Mouse (Mus musculus) neural tube, embryonic 15.5 days (tissue): ENCODE measurements around the gene Vstm4. TPM values are rescaled to one million over a fixed set of nuclear protein-coding genes. Genes with fewer than 3 reads are reported as not detected.
A peak's percentile ranks its signal among the peaks of the same experiment; 100 is the strongest.

Experiments
- ATAC-seq: fragments of 200-750 bp; cut with Nextera tagmentation; 2 replicates; pipeline ENCODE4 v1.8.0; 2017; ENCODE audit warnings: mild to moderate bottlenecking, moderate TSS enrichment, moderate library complexity; ENCODE audit not compliant: low FRiP score
- H3K27ac ChIP-seq: fragments of 300-500 bp; sonication (generic); replicated peaks from 2 replicates; pipeline ENCODE4 v1.5.1; 2015; ENCODE audit warnings: mild to moderate bottlenecking, inconsistent platforms
- H3K27me3 ChIP-seq: fragments of 300-500 bp; sonication (generic); replicated peaks from 2 replicates; pipeline ENCODE4 v1.6.1; 2015; ENCODE audit warnings: inconsistent platforms
- H3K36me3 ChIP-seq: fragments of 300-500 bp; sonication (generic); 2 replicates; pipeline ENCODE4 v1.6.1; 2015; ENCODE audit warnings: inconsistent platforms
- H3K4me1 ChIP-seq: fragments of 300-500 bp; sonication (generic); 2 replicates; pipeline ENCODE4 v1.6.1; 2015; ENCODE audit warnings: inconsistent platforms
- H3K4me2 ChIP-seq: fragments of 300-500 bp; sonication (generic); 2 replicates; pipeline ENCODE4 v1.6.1; 2015; ENCODE audit warnings: inconsistent platforms, mild to moderate bottlenecking, moderate library complexity
- H3K4me3 ChIP-seq: fragments of 300-500 bp; sonication (generic); replicated peaks from 2 replicates; pipeline ENCODE4 v1.5.1; 2015; ENCODE audit warnings: mild to moderate bottlenecking, inconsistent platforms
- H3K9ac ChIP-seq: fragments of 300-500 bp; sonication (generic); replicated peaks from 2 replicates; pipeline ENCODE4 v1.6.1; 2015; ENCODE audit warnings: mild to moderate bottlenecking, inconsistent platforms
- H3K9me3 ChIP-seq: fragments of 300-500 bp; sonication (generic); replicated peaks from 2 replicates; pipeline ENCODE4 v1.6.1; 2016; ENCODE audit warnings: inconsistent platforms
- WGBS: fragments of 180-500 bp; shearing (Covaris S2); methylation state at CpG from one replicate; pipeline ENCODE4 v1.1.7; 2015; ENCODE audit warnings: mixed read lengths; 5-methylcytosine and 5-hydroxymethylcytosine counted together
- polyA plus RNA-seq: library from polyadenylated mRNA; unstranded; fragments of >200 nt; fragmentation: Nextera tagmentation; extraction: Ambion mirVana; gene quantifications from 2 replicates; pipeline ENCODE4 v1.2.1, GENCODE M21; 2015

Gene Vstm4
- polyA plus RNA-seq, 1 experiment from 2014 or later: 12.3 TPM

GRCm38 (mm10) chr14:32827165-32827564, 29.4 kb upstream of the Vstm4 start:
- no peaks in the 10 kb centered on the region for H3K36me3 ChIP-seq
- H3K4me3 ChIP-seq: no peak overlapping the region
- H3K4me2 ChIP-seq: no peak overlapping the region
- WGBS: 70% methylated on average over 4 of the region's 4 CpGs
- H3K9me3 ChIP-seq: no peaks in the 10 kb centered on the region
- no peak for ATAC-seq
- H3K4me1 ChIP-seq: peaks cover 23% of the 10 kb centered on the region
- no peaks in the 10 kb centered on the region; the same call in 1 of the 2 replicates for H3K27me3 ChIP-seq
- H3K9ac ChIP-seq: no peak overlapping the region
- H3K27ac ChIP-seq: no peak overlapping the region

GRCm38 (mm10) chr14:32827994-32828650, 28.4 kb upstream of the Vstm4 start:
- no peak for ATAC-seq
- Histone ChIP-seq H3K27ac (no peak overlapping the region), H3K4me1 (peaks cover 23% of the 10 kb centered on the region), H3K27me3 (no peaks in the 10 kb centered on the region; the same call in 1 of the 2 replicates), H3K4me2 (no peak overlapping the region), H3K4me3 (no peak overlapping the region), H3K9me3 (no peaks in the 10 kb centered on the region), H3K9ac (no peak overlapping the region), H3K36me3 (no peaks in the 10 kb centered on the region)
- 51% methylated on average over 6 of the region's 6 CpGs for WGBS

DNA sequence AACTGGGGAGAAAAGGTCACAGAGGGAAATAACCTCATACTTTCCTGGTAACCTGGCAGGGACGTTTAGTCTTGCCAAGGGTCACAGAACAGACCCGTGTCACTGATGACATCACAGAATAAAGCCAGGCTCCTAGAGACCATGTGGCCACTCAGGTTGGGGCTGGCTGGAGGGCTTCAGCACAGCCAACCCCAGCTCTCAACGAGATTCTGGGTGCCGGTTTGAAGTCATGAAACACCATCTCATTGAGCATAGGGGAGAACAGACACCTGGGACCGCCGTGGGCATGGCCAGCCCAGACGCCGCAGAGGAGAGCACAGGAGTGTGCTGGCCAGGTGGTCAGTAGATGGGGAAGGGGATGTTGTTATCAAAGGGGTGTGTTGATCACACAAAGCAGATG, 22.7 kb upstream of the Vstm4 start, which contains the start of gene Fam170b:
Fam170b (plus strand) TSS at position 116 of the 400 bp plus-strand sequence.
- H3K27ac ChIP-seq: no peak within 1 kb of the TSS
- no peaks in the 10 kb centered on the region for H3K4me1 ChIP-seq
- no peak within 1 kb of the TSS for H3K4me3 ChIP-seq
- H3K9ac ChIP-seq: no peak within 1 kb of the TSS
- H3K36me3 ChIP-seq: no peaks in the 10 kb centered on the region
- ATAC-seq: no peak
- WGBS: 82% methylated on average over 8 of the region's 8 CpGs
- no peaks in the 10 kb centered on the region for H3K27me3 ChIP-seq
- H3K9me3 ChIP-seq: no peaks in the 10 kb centered on the region
- no peak within 1 kb of the TSS for H3K4me2 ChIP-seq

DNA sequence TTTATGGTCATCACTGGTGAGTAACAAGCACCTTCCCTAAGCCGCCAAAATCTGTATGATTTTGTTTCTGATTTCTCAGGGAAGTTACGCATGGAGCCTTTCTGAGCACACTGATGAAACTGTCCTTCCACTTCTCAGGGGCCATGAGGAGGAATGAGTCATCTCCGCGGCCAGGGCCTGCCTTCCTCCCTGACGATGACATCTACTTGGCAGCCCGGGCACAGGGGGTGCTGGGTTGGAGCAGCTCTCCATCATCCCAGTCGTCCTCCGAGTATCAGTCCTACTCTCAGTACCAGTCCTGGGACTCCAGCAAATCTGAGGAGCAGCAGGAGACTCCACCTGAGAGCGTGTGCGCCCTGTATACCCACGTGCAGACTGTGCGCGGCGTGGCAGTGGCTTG, 21.4 kb upstream of the Vstm4 start:
- H3K4me3 ChIP-seq: no peak overlapping the region
- WGBS: 86% methylated on average over 14 of the region's 14 CpGs
- no peak overlapping the region for H3K27ac ChIP-seq
- no peak for ATAC-seq
- no peak overlapping the region for H3K4me2 ChIP-seq
- no peaks in the 10 kb centered on the region for H3K9me3 ChIP-seq
- no peaks in the 10 kb centered on the region for H3K27me3 ChIP-seq
- H3K9ac ChIP-seq: no peak overlapping the region
- H3K4me1 ChIP-seq: no peaks in the 10 kb centered on the region
- H3K36me3 ChIP-seq: no peaks in the 10 kb centered on the region

DNA sequence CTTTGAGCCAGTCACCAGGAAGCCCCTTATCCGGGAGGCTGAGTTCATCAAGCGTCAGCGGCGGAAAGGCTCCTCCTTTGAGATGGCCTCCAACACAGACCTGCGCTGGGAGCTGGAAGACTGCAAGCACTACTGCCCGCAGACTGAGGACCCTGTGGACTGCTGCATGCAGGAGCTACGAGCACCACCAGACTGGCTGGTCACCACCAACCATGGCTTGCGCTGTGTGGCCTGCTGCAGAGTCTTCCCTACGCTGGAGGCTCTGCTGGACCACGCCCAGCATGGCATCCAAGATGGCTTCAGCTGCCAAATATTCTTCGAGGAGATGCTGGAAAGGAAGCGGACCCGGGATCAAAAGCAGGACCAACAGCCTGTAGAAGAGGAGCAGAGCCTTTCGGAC, 21.0 kb upstream of the Vstm4 start:
- Histone ChIP-seq H3K9ac (no peak overlapping the region), H3K4me2 (no peak overlapping the region), H3K27ac (no peak overlapping the region), H3K4me1 (no peaks in the 10 kb centered on the region), H3K27me3 (no peaks in the 10 kb centered on the region), H3K9me3 (no peaks in the 10 kb centered on the region), H3K4me3 (no peak overlapping the region), H3K36me3 (no peaks in the 10 kb centered on the region)
- WGBS: 91% methylated on average over 14 of the region's 14 CpGs
- ATAC-seq: no peak

- ATAC-seq: no peak
- Histone ChIP-seq H3K36me3 (no peaks in the 10 kb centered on the region), H3K4me2 (no peak overlapping the region), H3K27me3 (no peaks in the 10 kb centered on the region), H3K27ac (no peak overlapping the region), H3K4me1 (no peaks in the 10 kb centered on the region), H3K9ac (no peak overlapping the region), H3K4me3 (no peak overlapping the region), H3K9me3 (no peaks in the 10 kb centered on the region)
- 90% methylated on average over 11 of the region's 11 CpGs for WGBS
Observed at GRCm38 (mm10) chr14:32836191-32836590, 20.4 kb upstream of the Vstm4 start.

- Histone ChIP-seq H3K4me3 (no peak overlapping the region), H3K27me3 (no peaks in the 10 kb centered on the region), H3K4me1 (no peaks in the 10 kb centered on the region), H3K9me3 (no peaks in the 10 kb centered on the region), H3K36me3 (no peaks in the 10 kb centered on the region), H3K9ac (no peak overlapping the region), H3K27ac (no peak overlapping the region), H3K4me2 (no peak overlapping the region)
- no peak for ATAC-seq
Observed at GRCm38 (mm10) chr14:32842052-32842451, 14.5 kb upstream of the Vstm4 start.

- no peak for ATAC-seq
- H3K36me3 ChIP-seq: no peaks in the 10 kb centered on the region
- H3K27me3 ChIP-seq: peaks cover 22% of the 10 kb centered on the region
- no peak overlapping the region for H3K4me2 ChIP-seq
- no peak overlapping the region for H3K4me3 ChIP-seq
- peaks cover 21% of the 10 kb centered on the region for H3K4me1 ChIP-seq
- WGBS: 95% methylated on average over 4 of the region's 4 CpGs
- H3K9me3 ChIP-seq: no peaks in the 10 kb centered on the region
- no peak overlapping the region for H3K27ac ChIP-seq
- no peak overlapping the region for H3K9ac ChIP-seq
Observed at GRCm38 (mm10) chr14:32854059-32854458, 2.5 kb upstream of the Vstm4 start.

DNA sequence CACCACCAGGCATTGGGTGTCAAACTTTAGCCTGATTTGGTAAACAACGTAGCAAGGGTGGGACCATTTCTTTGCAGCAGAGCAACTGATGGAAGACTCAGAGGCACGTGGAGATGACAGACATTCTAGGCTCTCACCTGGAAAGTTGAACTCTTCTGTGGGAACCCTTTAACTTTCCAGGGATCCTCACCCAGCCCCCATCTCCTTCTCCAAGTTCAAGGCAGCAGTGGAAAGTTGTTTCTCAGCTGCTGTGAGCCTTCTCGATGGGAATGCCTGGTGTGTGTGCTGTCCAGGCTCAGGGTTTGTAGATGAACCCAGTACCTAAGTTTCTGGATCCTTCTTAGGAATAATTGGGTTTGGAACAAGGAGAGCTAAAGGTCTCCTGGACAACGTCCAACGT, 310 bp upstream of the Vstm4 start:
- ATAC-seq: no peak
- no peak overlapping the region for H3K9ac ChIP-seq
- 42% methylated on average over 5 of the region's 5 CpGs for WGBS

GRCm38 (mm10) chr14:32858361-32858760, 1.8 kb downstream of the Vstm4 start:
- Histone ChIP-seq H3K4me2 (no peak overlapping the region), H3K4me3 (no peak overlapping the region), H3K36me3 (no peaks in the 10 kb centered on the region), H3K4me1 (peaks cover 35% of the 10 kb centered on the region), H3K27ac (no peak overlapping the region), H3K27me3 (peaks cover 26% of the 10 kb centered on the region), H3K9me3 (no peaks in the 10 kb centered on the region), H3K9ac (no peak overlapping the region)
- 93% methylated on average over 10 of the region's 10 CpGs for WGBS
- ATAC-seq: no peak

More for the DNA sequence above, 310 bp upstream of the Vstm4 start:
- Histone ChIP-seq H3K36me3 (no peaks in the 10 kb centered on the region), H3K4me1 (peaks cover 29% of the 10 kb centered on the region), H3K4me3 (peak overlapping the region; percentile 52), H3K27me3 (peaks cover 23% of the 10 kb centered on the region), H3K9me3 (no peaks in the 10 kb centered on the region), H3K4me2 (peak overlapping the region; percentile 96), H3K27ac (no peak overlapping the region)

GRCm38 (mm10) chr14:32858941-32859510, 2.5 kb downstream of the Vstm4 start:
- ATAC-seq: no peak
- no peaks in the 10 kb centered on the region for H3K9me3 ChIP-seq
- H3K9ac ChIP-seq: no peak overlapping the region
- WGBS: 75% methylated on average over 6 of the region's 6 CpGs
- no peaks in the 10 kb centered on the region for H3K36me3 ChIP-seq
- H3K27me3 ChIP-seq: peaks cover 26% of the 10 kb centered on the region
- no peak overlapping the region for H3K4me2 ChIP-seq
- no peak overlapping the region for H3K4me3 ChIP-seq
- peaks cover 35% of the 10 kb centered on the region for H3K4me1 ChIP-seq
- no peak overlapping the region for H3K27ac ChIP-seq

DNA sequence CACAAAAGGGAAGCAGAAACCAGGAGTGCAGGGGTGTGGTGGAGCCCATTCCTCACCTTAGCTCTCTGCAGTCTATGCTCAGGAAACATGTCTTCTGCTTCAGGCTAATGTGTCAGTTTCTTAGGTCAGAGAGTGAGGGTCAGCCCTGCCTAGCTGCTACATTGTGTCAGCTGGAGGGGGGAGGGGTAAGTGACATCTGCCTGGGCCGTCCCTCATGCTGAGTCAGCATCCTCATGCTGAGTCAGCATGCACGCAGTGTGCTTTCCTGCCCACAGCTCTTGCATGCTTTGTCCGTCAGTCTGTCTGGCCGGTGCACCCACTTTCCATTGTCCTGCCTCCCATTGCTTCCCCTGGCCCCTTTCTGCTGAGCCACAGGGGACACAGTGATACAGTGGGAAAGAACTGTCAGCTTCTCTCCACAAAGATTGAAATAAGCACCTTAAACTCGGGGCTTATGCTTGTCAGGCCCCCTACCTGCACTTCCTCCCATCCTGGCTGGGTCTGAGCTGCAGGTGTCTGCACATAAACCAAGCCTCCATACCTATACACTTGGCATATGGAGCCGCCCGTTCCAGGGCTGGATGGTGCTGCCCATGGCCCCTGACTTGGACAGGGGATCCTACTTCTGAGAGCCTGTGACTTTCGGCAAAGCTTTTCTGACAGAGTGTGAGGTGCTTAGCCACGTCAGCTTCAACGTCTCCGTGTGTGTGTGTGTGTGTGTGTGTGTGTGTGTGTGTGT, 3.4 kb downstream of the Vstm4 start:
- peaks cover 35% of the 10 kb centered on the region for H3K4me1 ChIP-seq
- H3K4me2 ChIP-seq: no peak overlapping the region
- peaks cover 26% of the 10 kb centered on the region for H3K27me3 ChIP-seq
- WGBS: 62% methylated on average over 11 of the region's 11 CpGs
- H3K4me3 ChIP-seq: no peak overlapping the region
- H3K9me3 ChIP-seq: no peaks in the 10 kb centered on the region
- H3K27ac ChIP-seq: no peak overlapping the region
- H3K9ac ChIP-seq: no peak overlapping the region
- no peaks in the 10 kb centered on the region for H3K36me3 ChIP-seq
- ATAC-seq: no peak
